Mouse (Mus musculus): ENCODE measurements around the gene Kif26b. TPM values are rescaled to one million over a fixed set of nuclear protein-coding genes. Genes with fewer than 3 reads are reported as not detected.

The Kif26b gene
- polyA plus RNA-seq, 1 experiment, result 0.28 TPM

GRCm38 (mm10) chr1:178871055-178871454, 342.1 kb downstream of the Kif26b start:
- no peaks in the 10 kb centered on the region for H3K27me3 ChIP-seq (ENCODE audit: control insufficient read depth, insufficient read depth, low read length)
- 30% methylated on average over 3 of the region's 3 CpGs for WGBS
- no peak overlapping the region for H3K4me3 ChIP-seq (ENCODE audit: low read depth, low read length)
- no peaks in the 10 kb centered on the region for H3K4me1 ChIP-seq (ENCODE audit: control insufficient read depth, insufficient read depth, insufficient read length, low read length)
- no peaks in the 10 kb centered on the region for H3K36me3 ChIP-seq (ENCODE audit: control insufficient read depth, insufficient read depth, low read length)
- TF ChIP-seq CTCF (IDR thresholded peaks at IDR 0.05; ENCODE audit: extremely low read depth, insufficient read length, insufficient replicate concordance, low read depth, low read length), result no peak
- no peak for TF ChIP-seq POLR2A (IDR thresholded peaks at IDR 0.05; ENCODE audit: low read depth, low read length)
- H3K27ac ChIP-seq (ENCODE audit: insufficient read depth, low read depth, low read length), result no peak overlapping the region

GRCm38 (mm10) chr1:178876926-178877325, 348.0 kb downstream of the Kif26b start:
- TF ChIP-seq CTCF (IDR thresholded peaks at IDR 0.05; ENCODE audit: extremely low read depth, insufficient read length, insufficient replicate concordance, low read depth, low read length), result no peak
- no peak for TF ChIP-seq POLR2A (IDR thresholded peaks at IDR 0.05; ENCODE audit: low read depth, low read length)
- H3K4me3 ChIP-seq (ENCODE audit: low read depth, low read length), result no peak overlapping the region
- 51% methylated on average over 2 of the region's 2 CpGs for WGBS
- no peaks in the 10 kb centered on the region for H3K36me3 ChIP-seq (ENCODE audit: control insufficient read depth, insufficient read depth, low read length)
- no peaks in the 10 kb centered on the region for H3K27me3 ChIP-seq (ENCODE audit: control insufficient read depth, insufficient read depth, low read length)
- no peak overlapping the region for H3K27ac ChIP-seq (ENCODE audit: insufficient read depth, low read depth, low read length)
- H3K4me1 ChIP-seq (ENCODE audit: control insufficient read depth, insufficient read depth, insufficient read length, low read length), result no peaks in the 10 kb centered on the region

- H3K36me3 ChIP-seq (ENCODE audit: control insufficient read depth, insufficient read depth, low read length), result no peaks in the 10 kb centered on the region
- H3K4me3 ChIP-seq (ENCODE audit: low read depth, low read length), result no peak overlapping the region
- WGBS, result 95% methylated on average over 1 of the region's 1 CpGs
These were observed 349.8 kb downstream of the Kif26b start for GRCm38 (mm10) chr1:178878676-178879075.

GRCm38 (mm10) chr1:178880905-178881304, 352.0 kb downstream of the Kif26b start:
- no peak overlapping the region for H3K27ac ChIP-seq (ENCODE audit: insufficient read depth, low read depth, low read length)
- H3K4me1 ChIP-seq (ENCODE audit: control insufficient read depth, insufficient read depth, insufficient read length, low read length), result no peaks in the 10 kb centered on the region
- no peak overlapping the region for H3K4me3 ChIP-seq (ENCODE audit: low read depth, low read length)
- TF ChIP-seq POLR2A (IDR thresholded peaks at IDR 0.05; ENCODE audit: low read depth, low read length), result no peak
- TF ChIP-seq CTCF (IDR thresholded peaks at IDR 0.05; ENCODE audit: extremely low read depth, insufficient read length, insufficient replicate concordance, low read depth, low read length), result no peak
- no peaks in the 10 kb centered on the region for H3K36me3 ChIP-seq (ENCODE audit: control insufficient read depth, insufficient read depth, low read length)
- no peaks in the 10 kb centered on the region for H3K27me3 ChIP-seq (ENCODE audit: control insufficient read depth, insufficient read depth, low read length)
- 65% methylated on average over 7 of the region's 7 CpGs for WGBS

More at GRCm38 (mm10) chr1:178878676-178879075, 349.8 kb downstream of the Kif26b start:
- TF ChIP-seq POLR2A (IDR thresholded peaks at IDR 0.05; ENCODE audit: low read depth, low read length) (no peak), CTCF (IDR thresholded peaks at IDR 0.05; ENCODE audit: extremely low read depth, insufficient read length, insufficient replicate concordance, low read depth, low read length) (no peak)
- Histone ChIP-seq H3K27me3 (ENCODE audit: control insufficient read depth, insufficient read depth, low read length) (no peaks in the 10 kb centered on the region), H3K27ac (ENCODE audit: insufficient read depth, low read depth, low read length) (no peak overlapping the region), H3K4me1 (ENCODE audit: control insufficient read depth, insufficient read depth, insufficient read length, low read length) (no peaks in the 10 kb centered on the region)

- TF ChIP-seq POLR2A (IDR thresholded peaks at IDR 0.05; ENCODE audit: low read depth, low read length) (no peak), CTCF (IDR thresholded peaks at IDR 0.05; ENCODE audit: extremely low read depth, insufficient read length, insufficient replicate concordance, low read depth, low read length) (no peak)
- H3K4me3 ChIP-seq (ENCODE audit: low read depth, low read length), result no peak overlapping the region
- WGBS, result 89% methylated on average over 5 of the region's 5 CpGs
- H3K27ac ChIP-seq (ENCODE audit: insufficient read depth, low read depth, low read length), result no peak overlapping the region
- no peaks in the 10 kb centered on the region for H3K4me1 ChIP-seq (ENCODE audit: control insufficient read depth, insufficient read depth, insufficient read length, low read length)
- no peaks in the 10 kb centered on the region for H3K36me3 ChIP-seq (ENCODE audit: control insufficient read depth, insufficient read depth, low read length)
- H3K27me3 ChIP-seq (ENCODE audit: control insufficient read depth, insufficient read depth, low read length), result no peaks in the 10 kb centered on the region
These were observed 357.7 kb downstream of the Kif26b start for GRCm38 (mm10) chr1:178886671-178887070.

- H3K36me3 ChIP-seq (ENCODE audit: control insufficient read depth, insufficient read depth, low read length), result no peaks in the 10 kb centered on the region
- no peaks in the 10 kb centered on the region for H3K27me3 ChIP-seq (ENCODE audit: control insufficient read depth, insufficient read depth, low read length)
- WGBS, result 90% methylated on average over 6 of the region's 6 CpGs
- no peak overlapping the region for H3K27ac ChIP-seq (ENCODE audit: insufficient read depth, low read depth, low read length)
- no peak for TF ChIP-seq POLR2A (IDR thresholded peaks at IDR 0.05; ENCODE audit: low read depth, low read length)
- TF ChIP-seq CTCF (IDR thresholded peaks at IDR 0.05; ENCODE audit: extremely low read depth, insufficient read length, insufficient replicate concordance, low read depth, low read length), result no peak
- no peaks in the 10 kb centered on the region for H3K4me1 ChIP-seq (ENCODE audit: control insufficient read depth, insufficient read depth, insufficient read length, low read length)
- H3K4me3 ChIP-seq (ENCODE audit: low read depth, low read length), result no peak overlapping the region
These were observed 363.5 kb downstream of the Kif26b start for GRCm38 (mm10) chr1:178892376-178892775.

GRCm38 (mm10) chr1:178893229-178894080, 364.5 kb downstream of the Kif26b start:
- WGBS, result 90% methylated on average over 11 of the region's 11 CpGs
- H3K4me1 ChIP-seq (ENCODE audit: control insufficient read depth, insufficient read depth, insufficient read length, low read length), result no peaks in the 10 kb centered on the region
- no peaks in the 10 kb centered on the region for H3K27me3 ChIP-seq (ENCODE audit: control insufficient read depth, insufficient read depth, low read length)
- H3K36me3 ChIP-seq (ENCODE audit: control insufficient read depth, insufficient read depth, low read length), result no peaks in the 10 kb centered on the region
- H3K4me3 ChIP-seq (ENCODE audit: low read depth, low read length), result no peak overlapping the region
- H3K27ac ChIP-seq (ENCODE audit: insufficient read depth, low read depth, low read length), result no peak overlapping the region
- TF ChIP-seq CTCF (IDR thresholded peaks at IDR 0.05; ENCODE audit: extremely low read depth, insufficient read length, insufficient replicate concordance, low read depth, low read length), result no peak
- no peak for TF ChIP-seq POLR2A (IDR thresholded peaks at IDR 0.05; ENCODE audit: low read depth, low read length)
